Mouse (Mus musculus) embryonic facial prominence, embryonic 14.5 days (tissue): ENCODE results near the gene Nop9. TPM values are rescaled to one million over a fixed set of nuclear protein-coding genes. Genes with fewer than 3 reads are reported as not detected.

Experiments used
- ATAC-seq: fragments of 200-750 bp; cut with Nextera tagmentation; 2 replicates; pipeline ENCODE4 v1.8.0; 2017; ENCODE audit warnings: low read depth, moderate number of reproducible peaks, moderate TSS enrichment
- DNase-seq: peaks from one replicate; pipeline ENCODE4 v3.0.0-alpha.2; 2015; ENCODE audit warnings: low spot score
- H3K27ac ChIP-seq: fragments of 300-500 bp; sonication (generic); replicated peaks from 2 replicates; pipeline ENCODE4 v1.5.1; 2014; ENCODE audit warnings: low read depth, mild to moderate bottlenecking, low read length, moderate library complexity
- H3K27me3 ChIP-seq: fragments of 300-500 bp; sonication (generic); replicated peaks from 2 replicates; pipeline ENCODE4 v1.6.1; 2014; ENCODE audit warnings: low read length; ENCODE audit not compliant: control insufficient read depth, insufficient read depth
- H3K36me3 ChIP-seq: fragments of 300-500 bp; sonication (generic); 2 replicates; pipeline ENCODE4 v1.6.1; 2014; ENCODE audit warnings: low read length, mixed read lengths; ENCODE audit not compliant: control insufficient read depth, insufficient read depth
- H3K4me1 ChIP-seq: fragments of 300-500 bp; sonication (generic); 2 replicates; pipeline ENCODE4 v1.6.1; 2014; ENCODE audit warnings: antibody characterized with exemption, low read length; ENCODE audit not compliant: control insufficient read depth, insufficient read depth
- H3K4me2 ChIP-seq: fragments of 300-500 bp; sonication (generic); 2 replicates; pipeline ENCODE4 v1.6.1; 2014; ENCODE audit warnings: low read depth, mild to moderate bottlenecking, low read length, moderate library complexity, mixed read lengths
- H3K4me3 ChIP-seq: fragments of 300-500 bp; sonication (generic); 2 replicates; pipeline ENCODE4 v1.5.1; 2014; ENCODE audit warnings: low read depth, mild to moderate bottlenecking, low read length
- H3K9ac ChIP-seq: fragments of 300-500 bp; sonication (generic); 2 replicates; pipeline ENCODE4 v1.6.1; 2014; ENCODE audit warnings: low read depth, mild to moderate bottlenecking, low read length, moderate library complexity, mixed read lengths
- H3K9me3 ChIP-seq: fragments of 300-500 bp; sonication (generic); 2 replicates; pipeline ENCODE4 v1.6.1; 2016; ENCODE audit warnings: low read length; ENCODE audit not compliant: control insufficient read depth
- WGBS: fragments of 180-500 bp; shearing (Covaris S2); extraction: QIAGEN DNeasy Blood & Tissue Kit; methylation state at CpG from one replicate; pipeline ENCODE4 v1.1.7; 2014; 5-methylcytosine and 5-hydroxymethylcytosine counted together
- polyA plus RNA-seq: library from polyadenylated mRNA; unstranded; fragments of >200 nt; fragmentation: Nextera tagmentation; extraction: Ambion mirVana; gene quantifications from 2 replicates; pipeline ENCODE4 v1.2.1, GENCODE M21; 2014

The Nop9 gene
- 32.6 and 36.9 TPM in 2 replicates for polyA plus RNA-seq

- Histone ChIP-seq H3K4me3 (peak within 1 kb of the TSS; percentile 92), H3K4me1 (peaks cover 12% of the 10 kb centered on the region), H3K27ac (peak within 1 kb of the TSS; percentile 53; the same call in 1 of the 2 replicates), H3K9ac (peak within 1 kb of the TSS; percentile 89), H3K27me3 (no peaks in the 10 kb centered on the region), H3K9me3 (no peaks in the 10 kb centered on the region), H3K4me2 (peak within 1 kb of the TSS; percentile 91), H3K36me3 (peaks cover 38% of the 10 kb centered on the region)
- WGBS = 3% methylated on average over 35 of the region's 48 CpGs
- DNase-seq (peak; percentile 92), ATAC-seq (peak; percentile 91)
Measured at GRCm38 (mm10) chr14:55745180-55745860, at the start of gene Nop9, which contains the start of gene Dhrs1. Nop9 (plus strand) TSS chr14:55745693. Dhrs1 (minus strand) TSS chr14:55745690.

DNA sequence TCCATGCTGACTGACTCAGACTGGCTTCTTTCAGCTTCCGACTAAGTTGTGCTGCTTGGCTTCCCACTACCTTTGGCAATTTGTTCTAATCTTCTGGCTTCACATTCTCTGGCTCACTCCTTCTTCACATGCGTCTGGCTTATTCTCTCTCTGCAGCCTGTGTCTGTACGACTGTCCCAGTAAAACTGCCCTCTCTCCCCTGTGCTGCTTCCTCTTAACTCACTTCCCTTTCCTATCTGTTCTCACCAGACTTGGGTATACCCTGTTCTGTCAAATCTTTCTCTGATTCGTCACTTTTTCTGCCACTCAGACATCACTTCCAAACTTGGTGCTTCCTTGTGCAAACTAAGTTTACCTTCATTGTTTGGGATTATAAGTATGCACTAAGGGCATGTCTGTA lies 48.3 kb upstream of the Nop9 start:
- Histone ChIP-seq H3K4me1 (no peaks in the 10 kb centered on the region), H3K4me3 (no peak overlapping the region), H3K9ac (no peak overlapping the region), H3K9me3 (no peaks in the 10 kb centered on the region), H3K36me3 (no peaks in the 10 kb centered on the region), H3K27me3 (no peaks in the 10 kb centered on the region), H3K27ac (no peak overlapping the region), H3K4me2 (no peak overlapping the region)
- WGBS = 85% methylated on average over 4 of the region's 4 CpGs
- DNase-seq = no peak
- ATAC-seq = no peak

DNA sequence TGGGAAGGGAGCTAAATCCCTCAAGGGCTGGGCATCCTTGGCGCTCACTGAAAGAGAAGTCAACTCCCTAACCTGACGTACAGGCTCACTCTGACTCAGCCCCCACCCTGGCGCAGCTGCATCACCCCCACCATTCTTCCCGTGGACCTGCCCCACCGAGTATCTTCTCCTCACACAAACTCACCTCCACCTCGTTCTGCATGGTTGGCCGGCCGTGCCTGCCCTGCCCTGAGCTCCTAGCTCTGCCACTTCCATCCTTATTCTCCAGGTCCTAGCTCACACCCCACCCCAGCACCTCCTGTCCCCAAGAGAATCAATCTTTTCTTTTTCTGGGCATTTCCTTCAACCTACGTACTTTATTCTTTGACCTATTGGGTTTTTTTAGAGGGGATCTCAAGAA lies 44.4 kb upstream of the Nop9 start:
- Histone ChIP-seq H3K9ac (no peak overlapping the region), H3K4me2 (no peak overlapping the region), H3K27me3 (no peaks in the 10 kb centered on the region), H3K9me3 (no peaks in the 10 kb centered on the region), H3K36me3 (no peaks in the 10 kb centered on the region), H3K27ac (no peak overlapping the region), H3K4me1 (no peaks in the 10 kb centered on the region), H3K4me3 (no peak overlapping the region)
- 55% methylated on average over 8 of the region's 9 CpGs for WGBS
- DNase-seq (no peak), ATAC-seq (no peak)

- Histone ChIP-seq H3K9ac (no peak overlapping the region), H3K4me2 (no peak overlapping the region), H3K9me3 (no peaks in the 10 kb centered on the region), H3K27ac (no peak overlapping the region), H3K4me1 (no peaks in the 10 kb centered on the region), H3K4me3 (no peak overlapping the region), H3K27me3 (no peaks in the 10 kb centered on the region), H3K36me3 (no peaks in the 10 kb centered on the region)
- 62% methylated on average over 6 of the region's 6 CpGs for WGBS
- ATAC-seq (no peak), DNase-seq (no peak)
Measured at GRCm38 (mm10) chr14:55702761-55703160, 42.7 kb upstream of the Nop9 start.

DNA sequence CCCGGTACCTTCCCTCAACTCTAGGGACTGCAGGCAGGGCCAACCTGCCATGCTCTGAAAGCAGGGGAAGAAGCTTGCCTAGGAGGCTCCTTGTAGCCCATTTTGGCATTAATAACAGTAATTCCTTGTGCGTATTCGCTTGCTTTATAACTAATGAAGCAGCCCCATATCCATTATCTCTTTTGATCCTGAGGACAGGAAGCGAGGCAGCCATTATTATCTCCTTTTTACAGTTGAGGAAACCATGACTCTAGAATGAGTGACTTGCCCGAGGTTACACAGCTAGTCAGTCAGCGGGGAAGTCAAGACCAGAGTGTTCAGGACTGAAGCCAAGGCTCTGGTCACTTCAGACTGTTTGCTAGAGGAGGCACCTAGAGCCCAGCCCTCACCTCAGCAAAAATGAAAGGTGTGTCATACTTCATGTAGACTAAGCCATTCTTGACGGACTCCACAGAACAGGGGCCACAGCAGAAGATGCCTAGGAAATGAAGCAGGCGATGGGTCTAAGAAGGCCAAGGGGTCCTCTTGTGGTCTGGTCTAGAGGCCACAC lies 39.4 kb upstream of the Nop9 start:
- Histone ChIP-seq H3K4me2 (no peak overlapping the region), H3K4me1 (no peaks in the 10 kb centered on the region), H3K27me3 (no peaks in the 10 kb centered on the region), H3K27ac (no peak overlapping the region), H3K9ac (no peak overlapping the region), H3K4me3 (no peak overlapping the region), H3K36me3 (no peaks in the 10 kb centered on the region), H3K9me3 (no peaks in the 10 kb centered on the region)
- no peak for ATAC-seq
- DNase-seq = no peak
- 89% methylated on average over 8 of the region's 8 CpGs for WGBS

- no peak for ATAC-seq
- Histone ChIP-seq H3K4me1 (no peaks in the 10 kb centered on the region), H3K4me2 (no peak overlapping the region), H3K9ac (no peak overlapping the region), H3K9me3 (no peaks in the 10 kb centered on the region), H3K36me3 (no peaks in the 10 kb centered on the region), H3K4me3 (no peak overlapping the region), H3K27me3 (peaks cover 6% of the 10 kb centered on the region), H3K27ac (no peak overlapping the region)
- DNase-seq = no peak
- WGBS = 85% methylated on average over 5 of the region's 5 CpGs
Measured at GRCm38 (mm10) chr14:55707397-55707796, 38.1 kb upstream of the Nop9 start.

DNA sequence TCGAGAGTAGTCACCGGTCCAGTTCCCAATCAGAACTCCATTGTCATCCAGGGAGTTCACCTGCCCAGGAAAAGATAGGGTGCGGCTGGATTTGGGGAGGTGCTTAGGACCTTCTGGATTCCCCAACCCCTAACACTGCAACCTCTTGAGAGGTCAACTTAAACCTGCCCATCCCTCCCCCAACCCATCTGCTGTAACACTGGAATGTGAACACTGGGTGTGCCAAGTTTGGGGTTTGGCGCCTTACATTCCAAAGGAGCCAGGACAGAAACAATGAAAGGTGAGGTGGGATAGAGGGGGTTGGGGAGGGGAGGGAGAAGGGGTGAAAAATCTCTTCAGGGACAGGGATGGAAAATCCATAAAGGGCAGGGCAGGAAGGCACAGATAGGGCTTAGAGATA lies 36.0 kb upstream of the Nop9 start:
- no peaks in the 10 kb centered on the region for H3K9me3 ChIP-seq
- H3K4me3 ChIP-seq = no peak overlapping the region
- H3K36me3 ChIP-seq = no peaks in the 10 kb centered on the region
- ATAC-seq (no peak), DNase-seq (no peak)
- peaks cover 15% of the 10 kb centered on the region for H3K27me3 ChIP-seq
- H3K27ac ChIP-seq = no peak overlapping the region
- no peaks in the 10 kb centered on the region; the same call in 1 of the 2 replicates for H3K4me1 ChIP-seq
- H3K4me2 ChIP-seq = no peak overlapping the region
- WGBS = 84% methylated on average over 4 of the region's 4 CpGs
- no peak overlapping the region for H3K9ac ChIP-seq

DNA sequence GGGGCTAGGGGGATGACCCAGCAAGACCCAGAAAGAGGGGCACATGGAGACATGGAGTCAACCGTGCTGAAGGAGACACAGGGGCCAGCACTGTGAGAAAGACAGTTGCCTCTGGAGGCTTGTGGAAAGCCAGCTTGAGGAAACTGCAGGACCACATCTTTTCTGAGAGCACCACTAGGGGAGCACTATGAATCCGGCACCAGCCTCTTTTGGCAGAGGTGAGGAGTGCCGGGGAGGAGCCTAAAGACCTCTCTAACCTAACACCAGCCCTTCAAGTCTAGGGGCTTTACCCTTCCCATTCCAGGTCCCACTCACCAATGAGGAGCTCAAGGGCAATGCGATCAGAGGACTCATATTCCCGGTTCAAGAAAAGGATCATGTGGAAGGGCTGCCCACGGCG lies 33.7 kb upstream of the Nop9 start:
- peaks cover 9% of the 10 kb centered on the region for H3K36me3 ChIP-seq
- H3K4me1 ChIP-seq = no peaks in the 10 kb centered on the region; the same call in 1 of the 2 replicates
- H3K4me2 ChIP-seq = no peak overlapping the region
- ATAC-seq (no peak), DNase-seq (no peak)
- H3K9me3 ChIP-seq = no peaks in the 10 kb centered on the region
- no peak overlapping the region for H3K4me3 ChIP-seq
- no peak overlapping the region for H3K9ac ChIP-seq
- no peak overlapping the region for H3K27ac ChIP-seq
- H3K27me3 ChIP-seq = peaks cover 15% of the 10 kb centered on the region
- WGBS = 79% methylated on average over 7 of the region's 7 CpGs
